Mouse (Mus musculus): Measurements from ENCODE around the gene Celf5. TPM values are rescaled to one million over a fixed set of nuclear protein-coding genes. Genes with fewer than 3 reads are reported as not detected.

Celf5 gene
- polyA plus RNA-seq, 1 experiment: 1.0 TPM

DNA sequence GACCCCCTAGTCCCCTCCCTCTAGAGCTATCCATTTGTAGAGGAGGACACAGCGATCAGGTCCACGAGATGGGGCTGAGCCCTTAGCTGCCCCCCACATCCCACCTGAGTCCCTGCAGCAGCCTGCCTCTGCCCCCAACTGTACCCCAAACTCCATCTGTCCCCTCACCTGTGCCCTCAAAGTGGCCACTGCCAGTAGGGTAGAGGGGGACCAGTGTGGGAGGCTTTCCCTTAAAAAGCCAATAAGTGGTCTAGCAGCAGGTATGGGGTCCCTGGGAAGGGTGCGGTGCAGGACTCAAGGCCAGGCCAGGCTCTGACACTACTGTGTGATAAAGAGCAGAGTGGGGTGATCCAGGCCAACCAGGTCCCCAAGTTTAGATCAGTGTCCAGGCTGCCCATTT is 55.2 kb downstream of the Celf5 start:
- TF ChIP-seq CTCF (IDR thresholded peaks at IDR 0.05; ENCODE audit: control insufficient read depth, insufficient read depth, insufficient read length) (no peak), USF1 (IDR thresholded peaks at IDR 0.05; ENCODE audit: low read depth) (no peak), MYOG (IDR thresholded peaks at IDR 0.05; ENCODE audit: control insufficient read depth, extremely low read depth, insufficient read length) (no peak), FOSL1 (IDR thresholded peaks at IDR 0.05; ENCODE audit: insufficient read depth, low read length, poor library complexity, severe bottlenecking) (no peak), MAX (IDR thresholded peaks at IDR 0.05) (no peak), CEBPB (IDR thresholded peaks at IDR 0.05; ENCODE audit: low read depth) (no peak)
- H3K4me3 ChIP-seq (ENCODE audit: insufficient read depth, poor library complexity, severe bottlenecking): peak overlapping the region; percentile 91
- H3K27me3 ChIP-seq (ENCODE audit: control insufficient read depth, insufficient read depth, insufficient read length): no peaks in the 10 kb centered on the region

DNA sequence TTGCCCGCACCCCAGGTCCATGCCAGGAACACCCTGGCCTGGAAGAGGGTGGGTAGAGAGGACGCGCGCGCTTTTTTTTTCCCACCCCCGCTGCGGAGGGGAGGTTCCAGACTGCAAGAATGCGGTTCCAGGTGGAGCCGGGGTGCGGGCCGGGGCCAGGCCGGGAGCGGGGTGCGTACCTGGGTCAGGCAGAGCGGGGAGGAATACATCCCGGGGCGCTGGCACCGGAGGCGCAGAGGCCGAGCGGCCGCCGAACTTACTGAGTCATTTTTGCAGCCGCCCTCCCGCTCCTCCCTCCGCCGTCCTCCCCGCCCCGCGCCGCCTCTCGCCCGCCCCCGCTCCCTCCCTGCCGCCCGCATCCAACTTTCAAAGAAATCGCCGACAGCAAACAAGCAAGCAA is 55.6 kb downstream of the Celf5 start:
- peak overlapping the region; percentile 91 for H3K4me3 ChIP-seq (ENCODE audit: insufficient read depth, poor library complexity, severe bottlenecking)
- H3K27me3 ChIP-seq (ENCODE audit: control insufficient read depth, insufficient read depth, insufficient read length): no peaks in the 10 kb centered on the region
- peaks cover 56% of the 10 kb centered on the region for H3K79me3 ChIP-seq (ENCODE audit: low read depth)
- peaks cover 73% of the 10 kb centered on the region for H3K79me2 ChIP-seq (ENCODE audit: control insufficient read depth, insufficient read depth)
- peak overlapping the region; percentile 89 for H3ac ChIP-seq (ENCODE audit: control insufficient read depth, insufficient read length, low read depth)
- TF ChIP-seq MYOG (IDR thresholded peaks at IDR 0.05; ENCODE audit: control insufficient read depth, extremely low read depth, insufficient read length): no peak
- no peak for TF ChIP-seq FOSL1 (IDR thresholded peaks at IDR 0.05; ENCODE audit: insufficient read depth, low read length, poor library complexity, severe bottlenecking)
- TF ChIP-seq CTCF (IDR thresholded peaks at IDR 0.05; ENCODE audit: control insufficient read depth, insufficient read depth, insufficient read length): no peak
- no peak for TF ChIP-seq CEBPB (IDR thresholded peaks at IDR 0.05; ENCODE audit: low read depth)
- no peak for TF ChIP-seq MAX (IDR thresholded peaks at IDR 0.05)
- peaks cover 18% of the 10 kb centered on the region for H3K36me3 ChIP-seq (ENCODE audit: control insufficient read depth, insufficient read depth)

More for the DNA sequence above, 55.2 kb downstream of the Celf5 start:
- Histone ChIP-seq H3K79me3 (ENCODE audit: low read depth) (peaks cover 51% of the 10 kb centered on the region), H3ac (ENCODE audit: control insufficient read depth, insufficient read length, low read depth) (peak overlapping the region; percentile 69), H3K36me3 (ENCODE audit: control insufficient read depth, insufficient read depth) (peaks cover 14% of the 10 kb centered on the region), H3K79me2 (ENCODE audit: control insufficient read depth, insufficient read depth) (peaks cover 69% of the 10 kb centered on the region)

DNA sequence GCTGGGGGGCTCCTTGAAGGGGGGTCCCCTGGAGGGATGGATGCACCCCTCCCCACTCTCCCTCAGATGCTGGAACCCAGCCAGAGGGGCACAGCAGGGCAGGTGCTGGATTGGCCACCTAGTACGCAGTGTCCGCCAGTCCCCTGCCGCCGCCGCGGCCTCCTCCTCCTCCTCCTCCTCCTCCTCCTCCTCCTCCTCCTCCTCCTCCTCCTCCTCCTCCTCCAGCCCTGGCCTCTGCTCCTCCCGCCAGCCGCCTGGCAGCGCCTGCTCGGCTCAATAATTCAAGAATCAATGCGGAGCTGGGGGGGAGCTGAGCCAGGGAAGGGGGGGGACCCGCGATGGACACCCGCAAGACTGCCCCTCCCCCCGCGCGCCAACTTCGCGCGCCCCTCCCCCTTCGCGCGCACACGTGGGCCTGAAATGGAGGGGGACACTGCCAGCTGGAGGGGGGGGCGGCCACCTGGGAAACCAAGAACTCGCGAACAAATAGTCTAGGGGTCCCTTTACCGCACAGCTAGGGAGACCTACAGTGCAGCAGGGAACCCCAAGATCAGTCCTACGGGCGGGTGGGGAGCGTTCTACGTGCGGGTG is 56.3 kb downstream of the Celf5 start:
- Histone ChIP-seq H3K27me3 (ENCODE audit: control insufficient read depth, insufficient read depth, insufficient read length) (no peaks in the 10 kb centered on the region), H3K36me3 (ENCODE audit: control insufficient read depth, insufficient read depth) (peaks cover 23% of the 10 kb centered on the region), H3ac (ENCODE audit: control insufficient read depth, insufficient read length, low read depth) (peak overlapping the region; percentile 89), H3K79me3 (ENCODE audit: low read depth) (peaks cover 63% of the 10 kb centered on the region), H3K4me3 (ENCODE audit: insufficient read depth, poor library complexity, severe bottlenecking) (peak overlapping the region; percentile 91), H3K79me2 (ENCODE audit: control insufficient read depth, insufficient read depth) (peaks cover 81% of the 10 kb centered on the region)
- TF ChIP-seq CTCF (IDR thresholded peaks at IDR 0.05; ENCODE audit: control insufficient read depth, insufficient read depth, insufficient read length): no peak
- no peak for TF ChIP-seq MAX (IDR thresholded peaks at IDR 0.05)
- no peak for TF ChIP-seq MYOG (IDR thresholded peaks at IDR 0.05; ENCODE audit: control insufficient read depth, extremely low read depth, insufficient read length)
- TF ChIP-seq FOSL1 (IDR thresholded peaks at IDR 0.05; ENCODE audit: insufficient read depth, low read length, poor library complexity, severe bottlenecking): no peak
- no peak for TF ChIP-seq CEBPB (IDR thresholded peaks at IDR 0.05; ENCODE audit: low read depth)
- TF ChIP-seq MYOD1 (IDR thresholded peaks at IDR 0.05; ENCODE audit: control insufficient read depth, insufficient read length, low read depth): no peak
- TF ChIP-seq USF1 (IDR thresholded peaks at IDR 0.05; ENCODE audit: low read depth): no peak

DNA sequence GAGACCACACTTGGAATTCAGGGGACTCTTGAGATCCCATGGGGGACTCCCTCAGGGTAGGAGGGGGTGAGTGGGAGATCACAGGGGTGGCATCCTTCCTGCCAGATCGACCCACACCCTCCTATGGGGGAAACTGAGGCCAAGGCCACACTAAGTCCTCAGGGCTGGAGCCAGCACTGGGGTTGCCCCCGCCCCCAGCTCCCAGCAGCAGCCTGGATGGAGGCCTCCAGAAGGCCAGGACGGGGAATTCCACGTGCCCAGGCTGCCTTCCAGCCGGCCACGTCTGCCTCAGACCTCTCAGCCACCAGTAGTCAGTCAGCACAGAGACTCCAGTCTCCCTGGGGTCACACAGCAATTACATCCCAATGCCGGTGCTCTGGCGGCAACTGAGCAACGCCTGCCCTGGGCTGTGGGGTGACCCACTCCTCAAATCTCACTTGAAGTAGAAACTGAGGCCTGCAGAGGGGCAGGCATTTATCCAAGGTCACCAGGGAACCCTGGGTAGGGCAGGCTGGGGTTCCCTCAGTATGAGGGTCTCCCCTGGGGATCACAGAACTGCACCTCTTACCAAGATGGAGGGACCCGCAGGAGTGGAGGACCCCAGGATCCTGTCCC is 57.2 kb downstream of the Celf5 start:
- Histone ChIP-seq H3K79me2 (ENCODE audit: control insufficient read depth, insufficient read depth) (peaks cover 89% of the 10 kb centered on the region), H3K4me3 (ENCODE audit: insufficient read depth, poor library complexity, severe bottlenecking) (peak overlapping the region; percentile 91), H3K36me3 (ENCODE audit: control insufficient read depth, insufficient read depth) (peaks cover 32% of the 10 kb centered on the region), H3K79me3 (ENCODE audit: low read depth) (peaks cover 71% of the 10 kb centered on the region), H3ac (ENCODE audit: control insufficient read depth, insufficient read length, low read depth) (peak overlapping the region; percentile 89), H3K27me3 (ENCODE audit: control insufficient read depth, insufficient read depth, insufficient read length) (no peaks in the 10 kb centered on the region)
- TF ChIP-seq CEBPB (IDR thresholded peaks at IDR 0.05; ENCODE audit: low read depth) (no peak), MAX (IDR thresholded peaks at IDR 0.05) (peak; percentile 83), USF1 (IDR thresholded peaks at IDR 0.05; ENCODE audit: low read depth) (no peak)

DNA sequence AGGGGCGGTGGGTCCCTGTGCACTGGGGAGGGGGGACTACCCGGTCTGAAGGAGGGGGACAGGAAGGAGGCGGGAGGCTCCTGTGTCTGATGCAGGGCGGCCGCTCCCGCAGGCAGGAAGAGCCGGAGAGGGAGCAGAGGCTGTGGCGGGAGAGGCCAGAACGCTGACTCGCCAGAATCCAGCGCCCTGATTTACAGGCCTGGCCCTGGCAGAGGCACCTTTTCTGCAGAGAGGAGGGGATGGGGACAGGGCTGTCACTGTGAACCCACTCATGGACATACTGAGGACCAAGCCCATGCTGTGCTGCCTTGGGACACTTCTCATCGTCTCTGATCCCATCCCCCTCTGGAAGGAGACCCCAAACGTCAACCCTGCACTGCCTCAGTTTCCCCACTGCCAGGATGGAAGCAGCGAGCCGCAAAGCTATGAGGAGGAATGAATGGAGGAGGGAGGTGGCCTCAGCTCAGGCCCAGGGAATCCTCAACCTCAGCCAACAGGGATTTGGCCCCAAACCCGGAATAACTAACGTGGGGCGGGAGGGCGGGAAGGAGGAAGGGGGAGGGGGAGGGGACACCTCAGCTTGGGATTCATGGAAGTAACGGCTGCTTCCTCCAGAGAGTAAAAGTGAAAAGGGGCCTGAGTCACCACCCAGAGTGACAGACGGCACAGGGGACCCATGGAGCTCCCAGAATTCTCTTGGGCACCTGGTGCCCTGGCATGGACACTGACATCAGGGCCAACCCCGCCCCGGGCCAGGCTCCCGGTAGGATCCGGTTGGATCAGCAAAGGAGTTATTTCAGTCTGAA is 58.1 kb downstream of the Celf5 start:
- peaks cover 80% of the 10 kb centered on the region for H3K79me3 ChIP-seq (ENCODE audit: low read depth)
- no peaks in the 10 kb centered on the region for H3K27me3 ChIP-seq (ENCODE audit: control insufficient read depth, insufficient read depth, insufficient read length)
- peak overlapping the region; percentile 89 for H3ac ChIP-seq (ENCODE audit: control insufficient read depth, insufficient read length, low read depth)
- peaks cover 98% of the 10 kb centered on the region for H3K79me2 ChIP-seq (ENCODE audit: control insufficient read depth, insufficient read depth)
- H3K36me3 ChIP-seq (ENCODE audit: control insufficient read depth, insufficient read depth): peaks cover 41% of the 10 kb centered on the region
- no peak for TF ChIP-seq MYOG (IDR thresholded peaks at IDR 0.05; ENCODE audit: control insufficient read depth, extremely low read depth, insufficient read length)
- no peak for TF ChIP-seq FOSL1 (IDR thresholded peaks at IDR 0.05; ENCODE audit: insufficient read depth, low read length, poor library complexity, severe bottlenecking)
- TF ChIP-seq MAX (IDR thresholded peaks at IDR 0.05): peak; percentile 20
- TF ChIP-seq CEBPB (IDR thresholded peaks at IDR 0.05; ENCODE audit: low read depth): no peak
- H3K4me3 ChIP-seq (ENCODE audit: insufficient read depth, poor library complexity, severe bottlenecking): peak overlapping the region; percentile 91
